8 mouse cellular contexts compared by ENCODE assay signal in genomic region chr11:54140159-54140558, GRCm38 (mm10). TPM values are rescaled to one million over a fixed set of nuclear protein-coding genes. Genes with fewer than 3 reads are reported as not detected.
A peak's percentile ranks its signal among the peaks of the same experiment; 100 is the strongest.
DNase-seq lines count a peak whose midpoint lies in the region; ATAC-seq and TF ChIP-seq lines count a peak whose summit lies in the region.
"Not testable (repeated sequence)": the region's sequence is repeated elsewhere in the genome, so short reads cannot be mapped to it uniquely, and the experiment has no call there.
"Had no signal": no experiment of that assay in that cellular context is flagged by ENCODE, and none has a peak within 500 bp of the region (broad histone marks: within the 10 kb centered on the region; RNA-seq: fewer than 3 reads in every experiment).

No protein-coding gene starts in this region.

- not testable (repeated sequence) for H3K27me3 ChIP-seq in Patski; midbrain, embryonic 10.5 days (ENCODE audit: low read depth, poor library complexity, severe bottlenecking); stomach, postnatal 0 days (ENCODE audit: control insufficient read depth, insufficient read depth, low read length)

- 51% methylated on average over 2 of the region's 2 CpGs for WGBS in large intestine, adult 2 months
- 43% methylated on average over 2 of the region's 2 CpGs for WGBS in midbrain, embryonic 10.5 days
- 42% methylated on average over 2 of the region's 2 CpGs for WGBS in stomach, postnatal 0 days

- H3K9ac ChIP-seq in stomach, postnatal 0 days (ENCODE audit: low read length) = not testable (repeated sequence)

- H3K27ac ChIP-seq in gastrocnemius, adult 2 months; midbrain, embryonic 10.5 days (replicated peaks); stomach, postnatal 0 days (replicated peaks): not testable (repeated sequence)

- not testable (repeated sequence) for H3K4me3 ChIP-seq in gastrocnemius, adult 2 months; midbrain, embryonic 10.5 days; stomach, postnatal 0 days (ENCODE audit: low read depth, low read length)

- DNase-seq in CD4-positive helper T cell, adult 2 months (ENCODE audit: low read depth, low spot score) = peak; percentile 51
- DNase-seq in Patski (ENCODE audit: low read depth, low spot score) = peak; percentile 71
- DNase-seq in c-Kit-positive CD71-positive TER-119-negative erythroid progenitor cells, embryonic 14.5 days (ENCODE audit: low read depth) = peak; percentile 24
- peak; percentile 23 for DNase-seq in gastrocnemius, adult 2 months
- peak; percentile 31 for DNase-seq in large intestine, adult 2 months (ENCODE audit: low read depth, low spot score)
- DNase-seq in midbrain, embryonic 10.5 days (ENCODE audit: low spot score) = peak; percentile 54
- peak; percentile 46 for DNase-seq in stomach, postnatal 0 days (ENCODE audit: low spot score)

- not testable (repeated sequence) for TF ChIP-seq EP300 in stomach, postnatal 0 days (optimal IDR thresholded peaks at IDR 0.05)

- TF ChIP-seq CTCF in Patski (IDR thresholded peaks at IDR 0.05); gastrocnemius, adult 2 months (IDR thresholded peaks at IDR 0.05); stomach, postnatal 0 days (IDR thresholded peaks at IDR 0.05; ENCODE audit: low read depth): not testable (repeated sequence)

- not testable (repeated sequence) for H3K9me3 ChIP-seq in midbrain, embryonic 10.5 days (replicated peaks); stomach, postnatal 0 days (ENCODE audit: control insufficient read depth, low read length)

- not testable (repeated sequence) for H3K4me2 ChIP-seq in stomach, postnatal 0 days (replicated peaks; ENCODE audit: low read depth)

- not testable (repeated sequence) for H3K4me1 ChIP-seq in midbrain, embryonic 10.5 days; stomach, postnatal 0 days (replicated peaks; ENCODE audit: control insufficient read depth, insufficient read depth)

- POLR2A ChIA-PET in Patski (lab: Charles Lee) = interaction anchor here (0.9 kb wide), 1 partner anchor 24 kb away, joined by 3 read pairs; no protein-coding TSS in a partner anchor

- intact Hi-C loops in gastrocnemius, adult 2 months (cut with DNase I) = not testable (repeated sequence)

- not testable (repeated sequence) for ATAC-seq in Patski; stomach, postnatal 0 days (ENCODE audit: low FRiP score, low TSS enrichment)

- H3K36me3 ChIP-seq in midbrain, embryonic 10.5 days; stomach, postnatal 0 days (ENCODE audit: control insufficient read depth, insufficient read depth, low read length): not testable (repeated sequence)

- CTCF ChIA-PET in Patski (lab: Charles Lee) = interaction anchor here (1.0 to 1.5 kb wide), 3 partner anchors 10 to 114 kb away, joined by 3 to 4 read pairs (median 4); no protein-coding TSS in a partner anchor

- in situ Hi-C loops in Patski (cut with MboI; ENCODE audit: low pct_unique_long_range_greater_than_20kb) = loop anchor here (5.0 to 10.0 kb wide), 2 partner anchors 112 to 215 kb away; no protein-coding TSS in a partner anchor

RNA-seq across cellular contexts. Expression of gene P4ha2, which starts 40.3 kb away (rescaled TPM):
- polyA plus RNA-seq in Patski (2021) = 66.8 TPM
- total RNA-seq in gastrocnemius, adult 2 months (2021) = 10 to 100 TPM; 27.2 to 46.2 TPM
- polyA plus RNA-seq in large intestine, adult 2 months (2012; rRNA removed) = 3.3 and 3.8 TPM in 2 replicates
- polyA plus RNA-seq in midbrain, embryonic 10.5 days (2016; fragmentation: Nextera tagmentation; extraction: Ambion mirVana) = 25.0 and 25.2 TPM in 2 replicates
- 28.4 and 30.2 TPM in 2 replicates for polyA plus RNA-seq in stomach, postnatal 0 days (2015; fragmentation: Nextera tagmentation; extraction: Ambion mirVana)
- total RNA-seq: neutrophil, adult 5-6 weeks had no signal
